Mouse (Mus musculus) intestine, embryonic 14.5 days (tissue): ENCODE measurements around the gene Rmi1. TPM values are rescaled to one million over a fixed set of nuclear protein-coding genes. Genes with fewer than 3 reads are reported as not detected.
"Not testable (repeated sequence)": the region's sequence is repeated elsewhere in the genome, so short reads cannot be mapped to it uniquely, and the experiment has no call there.

Experiments
- ATAC-seq: fragments of 200-750 bp; cut with Nextera tagmentation; replicated peaks from 2 replicates; pipeline ENCODE4 v1.8.0; 2017; ENCODE audit warnings: low read depth, moderate number of reproducible peaks, moderate TSS enrichment, moderate library complexity; ENCODE audit not compliant: low FRiP score, low TSS enrichment
- DNase-seq: peaks from one replicate; pipeline ENCODE4 v3.0.0-alpha.2; 2018; ENCODE audit warnings: low spot score
- H3K27ac ChIP-seq: fragments of 300-500 bp; sonication (generic); 2 replicates; pipeline ENCODE4 v1.5.1; 2014; ENCODE audit warnings: low read depth, mild to moderate bottlenecking, control low read depth
- H3K27me3 ChIP-seq: fragments of 300-500 bp; sonication (generic); replicated peaks from 2 replicates; pipeline ENCODE4 v1.6.1; 2014; ENCODE audit warnings: low read length, control low read depth; ENCODE audit not compliant: control insufficient read depth, insufficient read depth
- H3K36me3 ChIP-seq: fragments of 300-500 bp; sonication (generic); 2 replicates; pipeline ENCODE4 v1.6.1; 2014; ENCODE audit warnings: low read length, control low read depth; ENCODE audit not compliant: control insufficient read depth, insufficient read depth
- H3K4me1 ChIP-seq: fragments of 300-500 bp; sonication (generic); replicated peaks from 2 replicates; pipeline ENCODE4 v1.6.1; 2014; ENCODE audit warnings: low read length, control low read depth, mixed read lengths; ENCODE audit not compliant: control insufficient read depth, insufficient read depth
- H3K4me2 ChIP-seq: fragments of 300-500 bp; sonication (generic); 2 replicates; pipeline ENCODE4 v1.6.1; 2014; ENCODE audit warnings: low read length
- H3K4me3 ChIP-seq: fragments of 300-500 bp; sonication (generic); 2 replicates; pipeline ENCODE4 v1.5.1; 2014; ENCODE audit warnings: low read depth, low read length, control low read depth, mixed read lengths
- H3K9ac ChIP-seq: fragments of 300-500 bp; sonication (generic); 2 replicates; pipeline ENCODE4 v1.6.1; 2014; ENCODE audit warnings: mild to moderate bottlenecking, low read length
- H3K9me3 ChIP-seq: fragments of 300-500 bp; sonication (generic); 2 replicates; pipeline ENCODE4 v1.6.1; 2016; ENCODE audit warnings: low read length, control low read depth; ENCODE audit not compliant: control insufficient read depth
- WGBS: fragments of 180-500 bp; shearing (Covaris S2); extraction: QIAGEN DNeasy Blood & Tissue Kit; methylation state at CpG from one replicate; pipeline ENCODE4 v1.1.7; 2014; 5-methylcytosine and 5-hydroxymethylcytosine counted together
- polyA plus RNA-seq: library from polyadenylated mRNA; unstranded; fragments of >200 nt; fragmentation: Nextera tagmentation; extraction: Ambion mirVana; gene quantifications from 2 replicates; pipeline ENCODE4 v1.2.1, GENCODE M21; 2014

Gene Rmi1
- polyA plus RNA-seq, 1 experiment from 2014 or later = 21.2 TPM

- Histone ChIP-seq H3K4me2 (no peak overlapping the region), H3K9me3 (no peaks in the 10 kb centered on the region), H3K36me3 (no peaks in the 10 kb centered on the region), H3K9ac (no peak overlapping the region), H3K4me1 (no peaks in the 10 kb centered on the region), H3K27ac (no peak overlapping the region), H3K4me3 (no peak overlapping the region), H3K27me3 (no peaks in the 10 kb centered on the region)
- DNase-seq (no peak), ATAC-seq (no peak)
- WGBS = 33% methylated on average over 7 of the region's 7 CpGs
These were observed 41.7 kb downstream of the Rmi1 start for GRCm38 (mm10) chr13:58443787-58444186.

GRCm38 (mm10) chr13:58446541-58446940, 44.5 kb downstream of the Rmi1 start:
- Histone ChIP-seq H3K27me3 (no peaks in the 10 kb centered on the region), H3K4me1 (no peaks in the 10 kb centered on the region), H3K9me3 (no peaks in the 10 kb centered on the region), H3K36me3 (no peaks in the 10 kb centered on the region), H3K4me2 (no peak overlapping the region), H3K9ac (no peak overlapping the region), H3K4me3 (no peak overlapping the region), H3K27ac (no peak overlapping the region)
- ATAC-seq (no peak), DNase-seq (no peak)
- 75% methylated on average over 2 of the region's 2 CpGs for WGBS

- no peak overlapping the region for H3K27ac ChIP-seq
- H3K27me3 ChIP-seq = peaks cover 14% of the 10 kb centered on the region
- no peaks in the 10 kb centered on the region for H3K9me3 ChIP-seq
- no peaks in the 10 kb centered on the region for H3K36me3 ChIP-seq
- ATAC-seq (no peak), DNase-seq (no peak)
- H3K4me3 ChIP-seq = no peak overlapping the region
- WGBS = 82% methylated on average over 22 of the region's 22 CpGs
- no peak overlapping the region for H3K4me2 ChIP-seq
- H3K9ac ChIP-seq = no peak overlapping the region
- H3K4me1 ChIP-seq = 0 out of 2 replicates have a peak, but pooled peaks cover 3% of the 10 kb centered on the region
These were observed 48.6 kb downstream of the Rmi1 start for GRCm38 (mm10) chr13:58450459-58451182.

DNA sequence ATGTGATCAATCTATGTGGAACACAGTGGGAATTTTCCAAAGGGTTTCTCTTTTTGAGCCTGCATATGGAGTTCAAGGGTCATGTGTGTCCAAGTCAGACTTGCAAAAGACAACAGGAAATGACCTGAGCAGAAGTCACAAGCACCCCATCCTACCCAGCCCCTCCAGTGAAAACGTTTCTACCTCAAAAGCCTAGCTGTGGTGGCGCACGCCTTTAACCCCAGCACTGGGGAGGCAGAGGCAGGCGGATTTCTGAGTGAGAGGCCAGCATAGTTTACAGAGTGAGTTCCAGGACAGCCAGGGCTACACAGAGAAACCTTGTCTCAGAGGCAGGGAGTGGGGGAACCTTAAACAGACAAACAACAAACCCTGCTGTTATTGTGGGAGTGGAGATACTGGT, 50.2 kb downstream of the Rmi1 start:
- H3K27ac ChIP-seq = no peak overlapping the region
- no peaks in the 10 kb centered on the region for H3K36me3 ChIP-seq
- H3K27me3 ChIP-seq = peaks cover 14% of the 10 kb centered on the region
- ATAC-seq (no peak), DNase-seq (no peak)
- no peak overlapping the region for H3K4me3 ChIP-seq
- 62% methylated on average over 4 of the region's 4 CpGs for WGBS
- H3K9ac ChIP-seq = no peak overlapping the region
- H3K4me2 ChIP-seq = no peak overlapping the region
- H3K4me1 ChIP-seq = 0 out of 2 replicates have a peak, but pooled peaks cover 3% of the 10 kb centered on the region
- no peaks in the 10 kb centered on the region for H3K9me3 ChIP-seq

DNA sequence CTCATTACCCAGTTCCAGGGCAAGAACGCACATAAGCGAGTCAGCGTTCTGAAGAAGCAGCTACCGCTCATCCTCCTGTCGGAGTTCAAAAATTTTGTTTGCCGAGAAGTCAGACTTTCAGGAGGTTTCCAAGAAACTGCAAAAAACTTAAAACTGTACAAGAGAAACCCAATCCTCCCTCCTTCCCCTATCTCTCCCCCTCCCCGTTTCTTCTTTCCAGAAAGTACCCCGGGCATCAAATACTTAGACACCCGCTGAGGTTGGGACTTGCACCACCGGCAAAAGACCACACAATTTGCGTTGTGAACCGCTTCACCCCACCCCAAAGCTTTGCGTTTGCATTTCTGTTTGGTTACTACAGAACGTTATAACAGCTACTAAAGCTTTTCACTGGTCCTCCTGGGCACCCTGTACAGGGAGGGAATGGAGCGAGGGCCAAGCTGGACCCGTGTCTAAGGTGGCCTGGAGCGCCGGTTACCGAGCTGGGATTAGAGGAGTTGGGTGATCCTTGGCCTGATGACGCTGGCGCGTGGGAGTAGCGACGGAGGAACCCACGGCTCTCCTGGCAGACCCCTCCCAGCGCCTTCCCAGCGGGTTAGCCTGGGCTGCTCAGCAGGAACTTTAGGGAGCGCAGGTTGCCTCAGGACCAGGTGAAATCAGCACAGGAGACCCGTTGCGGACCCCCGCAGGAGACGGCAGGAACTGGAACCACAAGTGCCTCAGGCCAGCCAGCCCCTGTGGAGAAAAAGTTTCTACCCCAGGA, 50.8 kb downstream of the Rmi1 start:
- Histone ChIP-seq H3K27ac (no peak overlapping the region), H3K36me3 (no peaks in the 10 kb centered on the region), H3K9me3 (no peaks in the 10 kb centered on the region), H3K4me2 (peak overlapping the region; percentile 48), H3K4me1 (0 out of 2 replicates have a peak, but pooled peaks cover 3% of the 10 kb centered on the region), H3K9ac (peak overlapping the region; percentile 25; the same call in 1 of the 2 replicates), H3K27me3 (peaks cover 14% of the 10 kb centered on the region), H3K4me3 (peak overlapping the region; percentile 29)
- 16% methylated on average over 32 of the region's 32 CpGs for WGBS
- DNase-seq (peak; percentile 73), ATAC-seq (0 out of 2 replicates have a peak, but pooled peaks have one; percentile 36)

DNA sequence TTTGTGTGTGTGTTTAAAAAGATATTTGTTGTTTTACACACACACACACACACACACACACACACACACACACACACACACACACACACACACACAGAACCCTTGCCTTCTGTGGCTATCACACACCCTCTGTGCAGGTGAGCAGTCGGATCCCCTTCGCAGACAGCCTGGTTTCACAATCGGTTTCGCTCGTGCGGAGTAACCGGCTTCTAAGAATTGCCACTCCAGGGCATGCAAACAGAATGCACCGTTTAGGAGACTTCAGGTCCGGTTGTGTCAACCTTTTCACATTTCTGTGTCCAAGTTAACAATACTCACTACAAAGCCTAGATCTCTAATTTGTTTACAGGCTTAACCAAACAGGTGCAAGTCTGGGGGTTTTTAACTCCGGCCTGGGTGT, 51.5 kb downstream of the Rmi1 start:
- Histone ChIP-seq H3K27ac (no peak overlapping the region), H3K9me3 (no peaks in the 10 kb centered on the region), H3K4me1 (0 out of 2 replicates have a peak, but pooled peaks cover 3% of the 10 kb centered on the region), H3K9ac (no peak overlapping the region), H3K36me3 (no peaks in the 10 kb centered on the region), H3K4me3 (no peak overlapping the region), H3K4me2 (peak overlapping the region; percentile 48), H3K27me3 (peaks cover 14% of the 10 kb centered on the region)
- no peak for DNase-seq
- ATAC-seq = no peak
- WGBS = 35% methylated on average over 10 of the region's 10 CpGs

- H3K27ac ChIP-seq = no peak overlapping the region
- no peak for ATAC-seq
These were observed 54.5 kb downstream of the Rmi1 start for GRCm38 (mm10) chr13:58456547-58456946.

GRCm38 (mm10) chr13:58458811-58459210, 56.8 kb downstream of the Rmi1 start:
- H3K4me1 ChIP-seq, ATAC-seq, H3K36me3 ChIP-seq, H3K9me3 ChIP-seq, H3K4me2 ChIP-seq, H3K9ac ChIP-seq, H3K27ac ChIP-seq, H3K27me3 ChIP-seq, H3K4me3 ChIP-seq, DNase-seq: not testable (repeated sequence)
- WGBS = 96% methylated on average over 6 of the region's 6 CpGs

More at GRCm38 (mm10) chr13:58456547-58456946, 54.5 kb downstream of the Rmi1 start:
- H3K9me3 ChIP-seq = no peaks in the 10 kb centered on the region
- no peak overlapping the region for H3K4me2 ChIP-seq
- H3K4me1 ChIP-seq = 0 out of 2 replicates have a peak, but pooled peaks cover 3% of the 10 kb centered on the region
- no peaks in the 10 kb centered on the region for H3K36me3 ChIP-seq
- peaks cover 14% of the 10 kb centered on the region for H3K27me3 ChIP-seq
- no peak overlapping the region for H3K4me3 ChIP-seq
- no peak overlapping the region for H3K9ac ChIP-seq
- no peak for DNase-seq
- 40% methylated on average over 10 of the region's 10 CpGs for WGBS
